Mouse (Mus musculus) right cerebral cortex, postnatal 14 days (tissue): Measurements from ENCODE around the gene Grk5.
A peak's percentile ranks its signal among the peaks of the same experiment; 100 is the strongest.

Experiments
- DNase-seq: peaks from one replicate; pipeline ENCODE4 v3.0.0; 2022

Grk5 gene

DNA sequence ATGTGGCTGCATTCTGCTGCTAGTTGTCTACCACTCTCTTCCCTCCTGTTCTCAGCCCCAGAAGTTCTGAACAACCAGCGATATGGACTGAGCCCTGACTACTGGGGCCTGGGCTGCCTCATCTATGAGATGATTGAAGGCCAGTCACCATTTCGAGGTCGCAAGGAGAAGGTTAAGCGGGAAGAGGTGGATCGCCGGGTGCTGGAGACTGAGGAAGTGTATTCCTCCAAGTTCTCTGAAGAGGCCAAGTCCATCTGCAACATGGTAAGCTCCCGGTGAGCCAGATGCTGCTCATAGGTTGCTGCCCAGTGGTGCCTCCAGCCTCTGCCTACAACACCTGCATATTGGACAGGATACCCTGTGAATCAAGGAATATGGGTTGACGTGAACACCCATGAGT lies 193.5 kb downstream of the Grk5 start:
- DNase-seq, result no peak

DNA sequence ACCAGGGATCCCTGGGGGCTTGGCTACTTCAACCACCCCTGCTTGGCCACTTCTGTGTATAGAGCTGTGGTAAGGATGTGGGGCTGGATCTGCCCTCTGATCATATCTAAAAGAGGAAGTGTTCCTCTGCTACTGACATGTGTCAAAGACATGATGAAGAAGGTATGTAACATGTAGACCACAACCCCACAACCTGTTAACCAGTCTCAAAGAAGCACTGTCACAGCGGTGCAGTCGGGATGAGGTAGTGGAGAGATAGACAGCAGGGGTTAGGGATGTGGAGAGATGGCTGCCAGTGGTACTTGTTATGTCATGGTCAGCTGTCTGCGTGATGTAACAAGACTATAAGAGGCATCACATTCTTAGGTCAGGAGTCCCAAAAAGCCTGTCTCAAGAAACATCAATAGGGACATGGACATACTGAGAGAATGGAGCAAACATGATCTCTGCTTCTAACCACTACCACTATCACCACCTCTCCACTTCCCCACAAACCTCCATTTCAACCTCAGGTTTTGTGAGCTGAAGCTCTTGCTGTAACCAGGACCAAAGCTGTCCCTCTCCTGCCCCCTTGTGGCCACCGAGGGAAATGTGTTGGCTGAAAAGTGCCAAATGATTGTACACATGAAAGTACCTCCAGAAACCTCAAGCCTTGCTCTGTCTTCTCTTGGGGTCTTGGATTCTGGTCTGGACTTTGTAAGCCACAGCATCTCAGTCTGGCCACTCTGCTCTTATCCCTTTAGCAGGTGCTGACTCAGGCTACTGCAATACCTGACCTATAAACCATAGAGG lies 194.8 kb downstream of the Grk5 start:
- peak; percentile 82 for DNase-seq

DNA sequence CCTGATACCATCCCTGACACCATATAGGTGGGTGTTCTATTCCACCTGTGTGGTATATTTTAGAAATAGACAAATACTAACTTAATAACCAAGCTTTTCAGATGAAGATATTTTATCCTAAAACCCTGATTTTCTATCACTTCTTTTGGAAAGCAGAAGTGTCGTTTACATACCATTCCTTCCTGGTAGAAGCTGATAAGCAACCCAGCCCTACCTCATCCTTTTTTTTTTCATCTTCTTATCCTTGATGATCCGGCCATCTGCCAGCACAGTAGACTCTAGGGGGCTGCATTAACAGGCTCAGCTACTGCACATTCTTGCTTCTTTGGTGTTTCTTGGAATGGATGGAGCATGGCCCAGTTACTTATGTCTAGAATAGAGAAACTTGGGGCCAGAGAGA lies 195.7 kb downstream of the Grk5 start:
- DNase-seq, result no peak

DNA sequence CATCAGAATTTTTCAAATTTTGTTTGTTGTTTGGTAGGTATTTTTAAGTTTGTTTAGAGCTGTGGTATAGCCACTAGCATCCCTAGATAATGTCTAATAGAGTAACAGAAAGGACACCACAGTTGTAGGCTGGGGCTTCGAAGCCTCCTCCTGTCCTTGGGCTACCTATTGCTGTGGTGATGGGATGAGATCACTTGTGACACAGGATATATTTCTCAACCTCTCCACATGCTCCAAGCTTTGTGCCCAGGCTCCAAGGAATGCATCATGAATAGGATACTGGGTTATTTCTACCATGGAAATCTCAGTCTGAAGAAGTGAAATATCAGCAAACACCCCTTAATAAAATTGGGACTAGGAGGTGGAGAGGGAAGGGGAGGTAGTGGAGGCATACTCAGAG lies 198.2 kb downstream of the Grk5 start:
- no peak for DNase-seq

DNA sequence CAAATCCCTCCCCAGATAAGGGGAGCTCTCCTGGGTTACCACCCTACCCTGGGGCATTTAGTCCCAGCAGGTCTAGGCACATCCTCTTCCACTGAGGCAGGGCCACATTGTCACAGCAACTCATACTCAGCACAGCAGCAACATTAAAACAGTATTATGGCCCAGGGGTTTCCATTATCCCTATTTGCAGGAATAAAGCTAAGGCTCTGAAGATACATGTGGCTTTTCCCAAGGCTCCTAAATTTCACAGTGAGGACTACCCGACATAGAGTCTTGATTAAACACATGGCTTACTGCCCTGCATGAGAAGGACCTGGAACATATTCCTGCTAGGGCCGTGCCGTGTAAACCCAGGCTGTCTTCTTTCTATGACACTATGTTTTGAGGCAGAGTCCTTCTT lies 199.5 kb downstream of the Grk5 start:
- DNase-seq, result no peak

DNA sequence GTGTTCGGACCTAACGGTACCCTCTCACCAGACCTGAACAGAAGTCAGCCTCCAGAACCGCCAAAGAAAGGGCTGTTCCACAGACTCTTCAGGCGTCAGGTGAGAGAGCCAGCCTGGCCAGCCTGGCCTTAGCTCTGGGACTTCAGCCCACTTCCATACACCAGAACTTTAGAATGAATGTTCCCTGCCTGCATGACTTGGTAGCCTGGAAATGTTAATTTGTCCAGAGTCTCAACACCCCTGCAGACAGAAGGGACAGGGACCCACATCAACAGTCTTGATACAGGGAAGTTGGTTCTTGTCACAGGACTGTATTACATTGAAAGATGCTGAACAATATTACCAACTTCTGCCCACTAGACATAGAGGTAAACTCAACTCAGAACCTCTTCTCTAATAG lies 201.0 kb downstream of the Grk5 start:
- DNase-seq, result no peak

DNA sequence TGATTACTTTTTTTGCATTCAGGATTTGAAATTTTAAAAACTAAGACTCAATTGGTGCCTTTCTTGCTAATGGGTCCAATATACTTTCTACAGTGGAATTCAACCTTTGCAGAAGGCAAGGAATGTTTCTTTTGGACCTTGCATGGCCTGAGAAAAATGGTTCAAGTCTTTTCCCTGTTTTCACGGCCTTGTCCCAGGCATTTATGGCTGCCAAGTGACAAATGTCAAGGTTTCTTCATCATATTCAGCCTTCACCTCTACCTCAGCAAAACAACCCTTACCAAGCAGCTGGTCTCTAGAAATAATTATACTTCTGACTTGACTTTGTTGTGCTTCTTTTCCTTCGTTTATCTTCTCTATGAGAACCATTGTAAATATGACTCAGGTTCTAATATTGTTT lies 207.2 kb downstream of the Grk5 start:
- no peak for DNase-seq

DNA sequence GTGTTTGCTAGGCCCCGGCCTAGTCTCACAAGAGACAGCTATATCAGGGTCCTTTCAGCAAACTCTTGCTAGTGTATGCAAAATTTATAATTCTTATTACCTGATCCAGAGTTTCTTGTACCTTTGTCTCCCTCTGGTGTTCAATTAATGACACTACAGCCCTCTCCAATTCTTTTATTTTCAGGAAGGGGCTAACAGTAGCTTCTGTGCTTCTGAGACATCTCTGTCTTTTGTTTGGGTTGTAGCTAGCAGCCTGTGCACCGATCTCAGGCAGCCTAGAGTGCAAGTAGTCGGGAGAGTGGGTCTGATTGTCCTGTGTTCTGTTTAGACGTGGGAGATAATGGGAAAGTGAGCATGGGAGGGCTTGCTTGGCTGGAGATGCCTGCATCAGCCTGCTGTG lies 208.2 kb downstream of the Grk5 start:
- no peak for DNase-seq

DNA sequence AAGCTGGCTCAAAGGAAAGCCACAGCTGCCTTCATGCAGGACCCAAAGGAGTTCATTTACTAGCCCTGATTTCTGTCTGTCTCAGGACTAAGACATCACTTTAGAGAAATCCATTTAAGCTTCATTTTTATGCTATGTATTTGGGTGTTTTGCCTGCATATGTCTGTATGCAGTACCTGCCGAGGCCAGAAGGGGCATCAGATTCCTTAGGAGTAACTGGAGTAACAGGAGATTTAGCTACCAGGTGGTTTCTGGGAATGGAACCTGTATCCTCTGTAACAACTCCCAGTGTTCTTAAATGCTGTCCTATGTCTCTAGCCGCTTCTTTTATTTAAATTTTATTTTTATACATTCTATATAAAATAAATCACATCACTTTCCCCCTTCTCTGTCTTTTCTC lies 220.6 kb downstream of the Grk5 start:
- DNase-seq, result peak; percentile 22

DNA sequence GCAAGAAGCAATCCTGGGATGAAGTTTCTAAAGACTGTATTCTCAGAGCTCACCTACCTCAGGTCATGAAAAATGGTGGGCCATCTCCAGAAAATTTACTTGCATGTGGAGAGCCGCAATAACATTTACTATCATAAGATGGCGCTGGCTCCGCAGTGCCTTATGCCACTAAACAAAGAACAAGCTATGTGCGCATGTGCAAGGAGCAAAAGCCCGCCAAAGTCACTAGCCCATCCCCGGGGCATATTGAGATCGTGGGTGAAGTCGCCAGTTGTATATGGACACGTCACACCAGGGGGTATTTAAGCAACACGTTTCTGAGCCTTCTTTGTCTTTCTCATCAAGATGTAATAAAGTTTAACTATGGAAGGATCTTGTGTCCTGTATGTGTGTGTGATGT lies 241.5 kb downstream of the Grk5 start:
- no peak for DNase-seq

DNA sequence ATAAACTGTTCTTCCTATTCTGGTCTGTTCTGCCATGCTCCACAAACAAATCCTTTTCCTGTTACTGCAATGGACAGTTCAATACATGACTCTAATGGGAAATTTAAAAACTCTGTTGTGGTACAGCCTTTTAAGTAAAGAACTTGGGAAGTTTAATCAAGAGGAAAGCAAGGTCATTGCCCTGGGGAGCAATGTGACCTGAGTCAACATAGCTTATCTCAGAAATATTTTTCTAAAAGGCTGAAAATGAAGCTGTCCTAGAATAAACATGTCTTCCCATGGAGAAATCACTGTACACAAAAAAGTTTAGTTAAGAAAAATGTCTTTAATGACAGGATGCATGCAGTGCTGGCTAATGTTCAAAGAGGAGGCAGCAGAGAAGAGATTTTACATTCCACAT lies 249.1 kb downstream of the Grk5 start:
- no peak for DNase-seq

DNA sequence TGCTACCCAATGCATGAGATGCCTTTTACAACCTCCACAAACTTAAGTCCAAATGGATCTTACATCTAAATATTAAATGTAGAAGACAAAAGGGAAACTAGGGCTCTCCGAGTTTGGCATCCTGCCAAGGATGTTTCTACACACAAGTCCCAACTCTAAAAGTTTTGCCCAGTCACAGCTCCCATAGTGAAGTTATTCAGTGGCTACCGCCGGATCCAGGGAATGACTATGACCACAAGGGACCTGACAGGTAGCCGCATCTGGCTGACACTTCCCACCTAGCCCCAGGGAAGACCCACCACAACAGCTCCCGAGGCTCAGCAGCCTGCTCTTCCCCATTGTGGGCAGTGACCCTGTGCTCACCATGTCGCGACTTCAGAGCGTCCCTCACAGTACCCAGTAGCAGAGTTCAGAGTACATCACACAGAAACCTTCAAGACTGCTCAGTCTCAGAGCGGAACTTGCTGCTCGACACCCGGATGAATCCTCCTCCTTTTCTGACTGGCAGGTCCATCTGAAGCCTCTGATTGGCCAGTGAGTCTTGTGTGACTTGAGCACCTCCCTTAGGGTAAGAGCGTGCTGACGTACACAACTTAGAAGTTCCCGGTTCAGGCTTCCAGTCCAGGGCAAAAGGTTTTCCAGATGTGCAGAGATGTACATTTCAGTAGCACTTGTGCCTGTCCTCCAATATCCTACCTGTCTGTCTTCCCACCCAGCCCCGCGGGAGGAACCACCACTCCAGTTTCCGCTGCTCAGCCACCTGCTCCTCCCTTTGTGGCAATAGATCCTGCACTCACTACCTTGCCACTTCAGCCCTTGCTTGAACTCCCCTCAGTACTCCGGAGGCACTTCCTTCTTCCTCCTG lies 251.0 kb downstream of the Grk5 start, which contains the start of gene Zfp950:
Gene Zfp950 (minus strand): TSS at position 499 of the 865 bp plus-strand sequence.
- peak; percentile 69 for DNase-seq

DNA sequence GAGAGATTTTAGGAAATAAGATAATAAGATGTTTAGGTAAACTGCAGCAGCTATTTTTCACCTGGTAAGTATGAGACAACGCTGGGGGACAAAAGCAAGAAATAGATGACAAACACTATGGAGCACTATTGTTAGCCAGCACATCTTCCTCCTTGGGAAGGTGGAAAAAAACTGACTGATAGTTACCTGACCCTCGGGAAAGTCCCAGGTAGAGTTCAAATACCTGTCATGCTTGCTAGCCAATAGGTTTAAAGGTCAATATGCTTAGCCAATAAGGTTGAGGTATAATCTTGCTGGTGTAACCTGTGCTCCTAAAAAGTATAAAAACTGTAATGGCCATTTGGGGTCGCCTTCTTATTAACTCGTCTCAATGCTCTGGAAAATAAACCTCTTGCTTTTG lies 251.8 kb downstream of the Grk5 start:
- DNase-seq, result no peak
